In genomic region chr16:87454419-87455179, GRCm38 (mm10) we compare ENCODE assay signal across 8 mouse cellular contexts. TPM values are rescaled to one million over a fixed set of nuclear protein-coding genes. Genes with fewer than 3 reads are reported as not detected.
DNase-seq lines count a peak whose midpoint lies in the region; ATAC-seq and TF ChIP-seq lines count a peak whose summit lies in the region.

Gene Usp16 (plus strand): TSS chr16:87454703.

- H3K36me3 ChIP-seq in megakaryocyte, embryonic 14.5 days (replicated peaks; ENCODE audit: low read length): peaks cover 8% of the 10 kb centered on the region

- peak within 1 kb of the TSS; percentile 76 for H3K4me3 ChIP-seq in cortical plate, adult 2 months (ENCODE audit: insufficient read depth, low read length)
- H3K4me3 ChIP-seq in megakaryocyte, embryonic 14.5 days (replicated peaks): peak within 1 kb of the TSS; percentile 98

- peak; percentile 85 to 88 for DNase-seq in gastrocnemius, adult 8-10 months (ENCODE audit: low spot score in 2 of 2)
- DNase-seq in hindlimb bud, embryonic 11.5 days (ENCODE audit: extremely low spot score, low read depth, low spot score): peak; percentile 57
- peak; percentile 90 to 95 for DNase-seq in left cerebral cortex, adult 8-10 months (ENCODE audit: low spot score in 2 of 2)
- peak; percentile 95 to 96 for DNase-seq in right cerebral cortex, postnatal 10 days (ENCODE audit: low spot score in 2 of 2)
- DNase-seq in urinary bladder, postnatal 25 days (ENCODE audit: low spot score): peak; percentile 93

- ATAC-seq in activated CD4-positive, CD25-positive, alpha-beta regulatory T cell, adult 4 months: peak; percentile 92

- no peak for TF ChIP-seq CTCF in cortical plate, adult 2 months (IDR thresholded peaks at IDR 0.05; ENCODE audit: extremely low read depth, insufficient read depth, low read length)

- no peaks in the 10 kb centered on the region for H3K9me3 ChIP-seq in megakaryocyte, embryonic 14.5 days

- peak within 1 kb of the TSS; percentile 58 for H3K27ac ChIP-seq in cortical plate, adult 2 months (ENCODE audit: insufficient read depth, low read length)

- peaks cover 6% of the 10 kb centered on the region for H3K4me1 ChIP-seq in cortical plate, adult 2 months (ENCODE audit: control insufficient read depth, insufficient read depth, low read length)
- peaks cover 41% of the 10 kb centered on the region for H3K4me1 ChIP-seq in megakaryocyte, embryonic 14.5 days

- no peak; the same call in 1 of the 2 replicates for TF ChIP-seq POLR2A in cortical plate, adult 2 months (IDR thresholded peaks at IDR 0.05; ENCODE audit: extremely low read depth, insufficient read depth, low read length)

- H3K27me3 ChIP-seq in megakaryocyte, embryonic 14.5 days (replicated peaks): no peaks in the 10 kb centered on the region

RNA-seq across cellular contexts. Expression of gene Usp16, which starts in this region (rescaled TPM):
- 10 to 100 TPM; 33.0 to 71.5 TPM for polyA plus RNA-seq in activated CD4-positive, CD25-positive, alpha-beta regulatory T cell, adult 4 months (2017; shearing (Covaris generic))
- polyA plus RNA-seq in cortical plate, adult 2 months (2012; rRNA removed): 57.8 and 59.5 TPM in 2 replicates
- total RNA-seq in gastrocnemius, adult 8-10 months (2022): 10 to 100 TPM; 55.6 to 73.7 (median 58.3) TPM
- total RNA-seq in left cerebral cortex, adult 8-10 months (2022): 10 to 100 TPM; 36.6 to 44.3 (median 43.5) TPM
- polyA plus RNA-seq in megakaryocyte, embryonic 14.5 days (2012; ENCODE audit: insufficient read depth, low replicate concordance): 0.97 and 15.9 TPM in 2 replicates

Comparison
In these comparisons a context has a peak if more than half of its experiments do, and no peak if none do; other contexts are left out.
1. Peak in every context shown above with its lines: DNase-seq, ATAC-seq, H3K4me3 ChIP-seq and H3K27ac ChIP-seq.